Mouse (Mus musculus): ENCODE measurements around the gene Chaf1a.

- TF ChIP-seq POLR2A (IDR thresholded peaks at IDR 0.05; ENCODE audit: control insufficient read depth in 1 of 2, insufficient read depth in 1 of 2, low read depth in 1 of 2, low read length in 2 of 2, poor library complexity in 1 of 2) = peak; percentile 75 to 77; a peak in 3 of 4 replicates
- no peak; a peak in 1 of 6 replicates for TF ChIP-seq CTCF (IDR thresholded peaks at IDR 0.05 in 2 of 3, conservative IDR thresholded peaks at IDR 0.05 in 1 of 3; ENCODE audit: control insufficient read depth in 1 of 3, insufficient read depth in 1 of 3, low read depth in 2 of 3, low read length in 3 of 3, poor library complexity in 1 of 3, severe bottlenecking in 1 of 3)
- no peak for TF ChIP-seq TAL1 (IDR thresholded peaks at IDR 0.05; ENCODE audit: low read length)
- no peak for TF ChIP-seq GATA1 (IDR thresholded peaks at IDR 0.05; ENCODE audit: low read depth, low read length)
- no peak; the same call in 1 of the 2 replicates for TF ChIP-seq KAT2A (conservative IDR thresholded peaks at IDR 0.05; ENCODE audit: low read depth, low read length)
- peak; percentile 88 for TF ChIP-seq MAX (IDR thresholded peaks at IDR 0.05; ENCODE audit: low read length)
- TF ChIP-seq ZKSCAN1 (IDR thresholded peaks at IDR 0.05; ENCODE audit: low read depth, low read length) = no peak
- TF ChIP-seq POLR2AphosphoS2 (IDR thresholded peaks at IDR 0.05; ENCODE audit: low read length) = no peak; the same call in 1 of the 2 replicates
- TF ChIP-seq NELFE (IDR thresholded peaks at IDR 0.05; ENCODE audit: low read depth, low read length) = peak; percentile 46; the same call in 1 of the 2 replicates
- TF ChIP-seq CHD2 (IDR thresholded peaks at IDR 0.05; ENCODE audit: low read length) = no peak; the same call in 1 of the 2 replicates
- TF ChIP-seq ETS1 (IDR thresholded peaks at IDR 0.05; ENCODE audit: low read depth, low read length) = peak; percentile 51; the same call in 1 of the 2 replicates
Measured at GRCm38 (mm10) chr17:56074827-56075208, 34.6 kb downstream of the Chaf1a start, which contains the start of gene Ubxn6.

All from MEL (cell line).